Mouse (Mus musculus) kidney, adult 2 months (tissue): Measurements from ENCODE around the gene Osbpl9.

Source experiments
- CTCF ChIP-seq: fragments of 200-500 bp; conservative IDR thresholded peaks from 2 replicates; pipeline ENCODE4 v1.5.1; 2011; ENCODE audit warnings: low read depth, mild to moderate bottlenecking, control low read depth, low read length, moderate library complexity, mixed read lengths; ENCODE audit not compliant: insufficient read depth, insufficient read length
- POLR2A ChIP-seq: fragments of 200-500 bp; IDR thresholded peaks from one replicate; pipeline ENCODE4 v1.6.1; 2011; ENCODE audit warnings: low read depth, low read length, control low read depth

- no peak for TF ChIP-seq POLR2A
- no peak for TF ChIP-seq CTCF
Measured at GRCm38 (mm10) chr4:109025061-109025460, 177.0 kb downstream of the Osbpl9 start.
